Mouse (Mus musculus): ENCODE data around the gene Auh.

Gene Auh

GRCm38 (mm10) chr13:52875541-52876325, 53.7 kb downstream of the Auh start:
- no peak for DNase-seq

DNA sequence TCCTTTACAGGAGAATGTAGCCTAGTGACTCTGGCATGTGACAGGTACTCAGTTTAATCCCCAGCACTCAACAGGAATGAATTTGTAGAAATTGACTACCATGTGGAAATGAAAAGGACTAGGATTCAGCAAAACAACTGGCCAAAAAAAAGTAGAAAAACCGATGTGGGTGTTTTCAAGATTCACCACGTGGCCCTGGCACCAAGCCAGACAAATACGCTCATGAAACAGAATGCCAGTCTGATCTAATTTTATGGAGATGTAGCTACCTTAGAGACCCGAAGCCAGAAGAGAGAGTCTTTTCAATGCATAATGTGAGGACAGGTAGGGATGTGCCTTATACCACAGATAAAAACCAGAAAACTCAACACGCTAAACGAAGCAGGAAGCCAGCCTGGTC, 54.4 kb downstream of the Auh start:
- peak; percentile 32 to 44 for DNase-seq

DNA sequence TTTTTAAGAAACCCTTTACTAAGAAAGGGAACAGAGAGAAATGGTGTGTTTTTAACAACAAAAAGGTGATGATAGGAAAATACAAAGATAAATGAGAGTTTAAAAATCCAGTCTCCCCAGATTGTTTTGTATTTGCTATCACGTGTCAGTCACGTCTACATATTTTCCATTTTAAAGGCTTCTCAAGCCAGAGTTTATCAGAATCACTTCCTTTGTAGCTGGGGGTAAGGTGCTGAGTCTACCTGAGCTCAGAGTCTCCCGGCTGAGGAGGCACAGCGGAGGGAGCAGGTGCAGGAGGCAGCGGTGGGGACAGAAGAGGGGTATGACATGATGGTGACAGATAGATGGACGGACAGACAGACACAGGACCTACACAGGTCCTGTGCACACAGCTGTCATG, 55.1 kb downstream of the Auh start:
- no peak for DNase-seq

DNA sequence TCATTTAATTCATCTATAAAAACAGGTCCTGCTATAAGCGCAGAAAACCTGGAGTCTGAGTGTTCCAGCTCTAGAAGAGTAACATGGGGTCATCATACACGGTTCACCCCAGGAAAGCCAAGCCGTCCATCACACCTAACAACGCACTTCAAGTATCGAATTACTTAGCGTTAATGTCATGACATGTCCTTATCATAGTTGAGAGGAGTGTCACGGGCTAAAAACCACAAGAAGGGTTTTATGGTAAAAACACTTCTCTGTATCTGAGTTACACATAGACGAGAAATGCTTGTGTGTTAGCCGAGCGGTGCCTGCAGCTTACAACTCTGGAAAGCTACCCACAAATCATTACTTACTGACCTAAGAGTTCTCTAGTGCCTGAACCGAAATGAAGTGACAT, 55.6 kb downstream of the Auh start:
- no peak for DNase-seq

DNA sequence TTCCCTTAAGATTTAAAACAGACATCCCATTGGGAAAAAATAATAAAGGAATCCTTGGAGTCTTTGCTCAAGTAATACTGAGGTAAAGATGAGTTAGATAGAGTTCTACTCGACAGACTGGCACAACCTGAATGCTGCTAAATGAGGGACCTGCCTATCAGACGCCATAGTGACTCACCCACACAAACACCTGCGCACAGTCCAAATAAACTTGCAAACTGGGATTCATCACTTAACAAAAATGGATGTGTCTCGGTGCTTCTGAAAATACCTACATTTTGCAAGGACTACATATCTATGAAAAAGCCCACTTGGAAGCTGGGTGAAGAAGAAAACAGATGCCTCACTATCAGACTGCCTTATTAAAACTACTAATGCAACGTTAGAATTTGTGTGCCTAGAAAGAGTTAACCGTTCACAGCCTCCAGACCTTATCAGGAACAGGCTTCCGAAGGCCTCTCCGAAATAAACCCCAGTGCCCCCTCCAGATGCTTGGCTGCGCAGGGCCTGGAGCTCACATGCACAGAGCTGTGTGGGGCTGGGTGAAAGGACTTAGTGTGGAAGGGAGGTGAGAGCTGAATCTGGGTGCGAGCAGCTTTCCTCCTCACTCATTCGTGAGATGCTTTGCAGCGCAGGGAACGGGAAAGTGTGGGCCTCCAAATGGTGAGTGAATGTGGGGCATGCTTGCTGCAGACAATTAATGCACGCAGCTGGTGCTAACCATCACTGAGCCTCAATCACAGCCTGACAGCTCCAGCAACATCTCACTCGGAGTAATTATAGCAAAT, 63.3 kb downstream of the Auh start:
- DNase-seq, result no peak

GRCm38 (mm10) chr13:52863436-52863835, 66.0 kb downstream of the Auh start:
- no peak for DNase-seq

DNA sequence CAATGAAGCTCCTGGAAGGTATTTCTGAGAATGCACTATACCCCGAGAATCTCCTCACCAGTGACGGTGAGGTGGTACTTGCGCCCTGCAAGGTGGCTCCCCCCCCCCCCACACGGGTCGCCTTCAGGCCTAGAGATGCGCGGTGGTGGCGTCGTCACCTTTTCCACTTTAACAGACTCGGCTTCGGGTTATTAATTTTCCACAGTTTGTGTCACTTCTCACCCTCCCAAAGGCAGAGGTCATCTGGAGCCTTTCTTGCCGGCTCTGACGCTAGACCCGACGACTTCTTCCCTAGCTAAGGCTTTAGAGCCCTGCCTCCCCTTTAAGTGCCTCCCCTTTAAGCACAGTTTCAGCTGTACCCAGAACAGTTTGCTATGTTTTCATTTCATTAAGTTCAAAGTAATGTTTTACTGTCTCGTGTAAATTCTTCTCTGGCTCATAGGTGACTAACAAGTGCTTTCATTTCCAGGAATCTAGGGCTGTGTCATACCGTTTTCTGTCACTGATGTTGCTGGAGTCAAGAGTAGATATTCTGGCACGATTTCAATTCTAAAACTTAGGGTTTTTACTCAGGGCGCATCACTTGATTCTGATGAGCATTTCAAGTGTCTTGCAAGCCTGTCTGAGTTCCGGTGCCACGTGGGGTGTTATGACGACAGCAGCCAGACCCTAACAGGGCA, 69.3 kb downstream of the Auh start:
- DNase-seq, result no peak

GRCm38 (mm10) chr13:52859065-52859820, 70.2 kb downstream of the Auh start:
- DNase-seq, result peak; percentile 28 to 35

DNA sequence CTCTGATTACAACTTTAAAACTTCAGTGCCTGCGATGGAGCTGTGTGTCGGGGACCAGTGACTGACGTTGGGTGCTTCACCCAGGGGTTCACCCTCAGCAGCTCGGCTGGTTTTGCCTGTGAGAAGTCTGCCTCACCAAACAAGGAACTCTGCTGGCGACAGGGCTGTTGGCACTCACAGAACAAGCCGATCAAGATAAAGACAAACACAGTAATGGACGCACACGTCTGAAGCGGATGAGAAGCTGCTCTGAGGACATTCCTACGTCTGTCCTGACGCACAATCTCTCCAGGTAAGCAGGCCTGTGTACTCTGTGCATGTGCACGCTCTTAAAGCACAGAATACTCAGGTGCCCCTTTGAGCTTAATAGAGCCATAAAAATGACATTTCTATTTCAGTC, 71.1 kb downstream of the Auh start:
- no peak for DNase-seq

DNA sequence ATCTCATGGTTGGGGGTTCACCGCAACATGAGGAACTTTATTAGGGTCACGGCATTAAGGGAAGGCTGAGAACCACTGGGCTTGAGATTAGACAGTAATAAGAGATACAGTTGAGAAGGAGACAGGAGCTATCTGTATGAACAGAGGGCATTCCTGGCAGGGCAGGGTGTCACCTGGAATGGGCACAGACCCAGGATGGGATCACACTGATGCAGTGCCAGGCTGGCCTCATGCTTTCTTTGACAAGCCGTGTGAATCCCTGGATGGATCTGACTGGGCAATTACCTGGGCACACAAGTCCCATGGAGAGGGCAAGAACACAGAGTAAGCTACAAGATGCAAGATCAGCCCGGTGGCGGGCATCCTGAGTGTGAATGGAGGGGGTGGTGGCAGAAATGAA, 71.7 kb downstream of the Auh start:
- peak; percentile 59 to 62 for DNase-seq

GRCm38 (mm10) chr13:52853536-52853935, 75.9 kb downstream of the Auh start:
- DNase-seq, result no peak

DNA sequence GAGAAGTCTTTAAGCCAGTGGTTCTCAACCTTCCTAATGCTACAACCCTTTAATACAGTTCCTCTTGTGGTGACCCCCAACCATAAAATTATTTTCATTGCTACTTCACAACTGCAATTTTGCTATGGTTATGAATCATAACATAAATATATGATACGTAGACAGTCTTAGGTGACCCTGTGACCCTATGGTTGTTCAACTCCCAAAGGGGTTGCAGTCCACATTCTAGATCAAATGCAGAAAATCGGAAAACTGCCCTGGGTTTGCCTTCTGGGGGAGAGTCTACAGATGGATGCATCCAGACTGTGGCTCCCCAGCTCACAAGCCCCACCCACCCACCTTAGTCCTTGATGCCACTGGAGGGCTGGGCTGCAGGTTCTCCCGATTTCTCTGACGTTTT, 77.6 kb downstream of the Auh start:
- DNase-seq, result no peak

DNA sequence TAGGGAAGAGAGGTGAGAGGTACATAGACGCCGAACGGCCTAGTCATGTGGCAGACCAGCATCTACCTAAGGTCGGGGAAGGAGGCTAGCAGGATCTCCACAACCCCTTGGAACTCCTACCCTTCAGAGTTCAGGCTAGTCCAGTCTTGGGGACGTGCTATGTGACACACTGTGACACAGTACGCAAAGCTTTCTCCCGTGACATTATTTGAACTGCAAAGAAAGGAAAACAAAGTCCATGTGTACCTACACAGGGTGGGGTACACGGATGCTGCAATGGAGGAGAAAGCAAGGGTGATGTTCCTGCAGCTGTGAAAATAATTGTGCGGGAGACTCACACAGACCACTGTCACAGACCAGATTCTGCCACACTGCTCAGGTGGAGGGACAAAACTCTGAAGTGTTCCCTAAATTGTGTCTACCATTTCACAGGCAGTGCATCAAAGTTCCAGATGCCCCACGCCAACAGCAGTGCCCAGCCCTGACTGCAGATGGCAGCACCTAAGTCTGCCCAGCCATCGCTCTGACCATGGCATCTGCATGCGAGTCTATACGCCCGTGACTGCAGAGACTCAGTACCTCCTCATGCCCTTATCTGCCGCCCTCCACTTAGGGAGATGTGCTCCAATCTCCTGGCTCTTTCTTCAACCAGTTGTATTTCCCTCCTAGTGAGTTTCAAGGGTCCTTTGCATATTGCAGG, 79.3 kb downstream of the Auh start:
- DNase-seq, result no peak

DNA sequence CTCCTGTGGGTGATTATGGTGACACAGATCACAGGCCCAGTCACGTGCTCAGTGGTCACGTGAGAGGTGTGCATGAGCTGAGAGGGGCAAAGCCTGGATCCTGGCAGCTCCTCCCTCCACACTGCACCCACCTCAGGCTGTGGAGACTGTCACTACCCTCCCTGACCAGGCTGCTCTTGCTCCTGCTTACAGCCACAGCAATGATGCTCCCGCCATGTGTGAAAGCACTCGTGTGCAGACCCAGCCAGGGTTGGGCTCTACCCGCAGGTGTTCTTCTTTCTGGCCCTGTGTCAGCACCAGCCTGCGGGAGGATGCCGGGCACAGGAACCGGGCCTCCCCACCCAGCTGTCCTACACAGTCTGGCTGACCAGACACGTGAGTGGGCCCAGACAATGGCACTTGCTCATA, 80.1 kb downstream of the Auh start:
- DNase-seq, result peak; percentile 77 to 83

- DNase-seq, result no peak
These were observed 82.0 kb downstream of the Auh start for GRCm38 (mm10) chr13:52847481-52847880.

DNA sequence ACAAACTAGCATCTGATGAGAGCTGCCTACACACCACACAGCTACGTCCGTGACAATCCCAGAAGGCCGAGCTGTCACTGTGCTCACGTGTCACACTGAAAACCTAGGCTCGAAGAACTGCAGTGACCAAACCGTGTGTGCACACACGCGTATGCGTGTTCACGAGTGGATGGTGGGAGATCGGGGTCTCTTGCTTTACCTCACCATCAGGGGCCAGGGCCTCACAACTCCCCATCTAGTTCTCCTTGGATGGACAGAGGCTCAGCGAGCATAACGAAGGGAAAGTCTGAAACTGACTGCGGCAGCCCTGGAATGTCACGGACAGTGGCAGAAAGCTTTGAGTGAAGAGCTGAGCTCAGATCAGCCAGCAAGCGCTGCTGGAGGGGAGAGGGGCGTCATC, 82.4 kb downstream of the Auh start:
- no peak for DNase-seq

DNA sequence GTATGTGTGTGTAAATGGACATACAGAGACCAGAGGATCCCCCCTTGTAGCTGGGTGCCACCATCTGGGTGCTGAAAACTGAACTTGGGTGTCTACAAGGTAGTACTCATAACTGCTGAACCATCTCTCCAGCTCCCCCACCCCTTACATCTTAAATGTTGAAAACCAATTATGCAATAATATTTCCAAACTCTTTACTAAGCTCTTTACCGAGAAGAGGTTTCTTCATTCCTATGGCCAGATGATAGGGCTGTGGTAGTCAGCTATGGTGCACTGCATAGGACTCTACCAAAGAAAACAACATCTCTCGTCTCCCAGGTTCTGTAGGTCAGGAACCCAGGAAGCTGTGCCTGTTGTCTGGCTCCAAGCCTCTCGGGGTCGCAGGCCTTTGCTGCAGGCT, 83.9 kb downstream of the Auh start:
- no peak for DNase-seq

DNA sequence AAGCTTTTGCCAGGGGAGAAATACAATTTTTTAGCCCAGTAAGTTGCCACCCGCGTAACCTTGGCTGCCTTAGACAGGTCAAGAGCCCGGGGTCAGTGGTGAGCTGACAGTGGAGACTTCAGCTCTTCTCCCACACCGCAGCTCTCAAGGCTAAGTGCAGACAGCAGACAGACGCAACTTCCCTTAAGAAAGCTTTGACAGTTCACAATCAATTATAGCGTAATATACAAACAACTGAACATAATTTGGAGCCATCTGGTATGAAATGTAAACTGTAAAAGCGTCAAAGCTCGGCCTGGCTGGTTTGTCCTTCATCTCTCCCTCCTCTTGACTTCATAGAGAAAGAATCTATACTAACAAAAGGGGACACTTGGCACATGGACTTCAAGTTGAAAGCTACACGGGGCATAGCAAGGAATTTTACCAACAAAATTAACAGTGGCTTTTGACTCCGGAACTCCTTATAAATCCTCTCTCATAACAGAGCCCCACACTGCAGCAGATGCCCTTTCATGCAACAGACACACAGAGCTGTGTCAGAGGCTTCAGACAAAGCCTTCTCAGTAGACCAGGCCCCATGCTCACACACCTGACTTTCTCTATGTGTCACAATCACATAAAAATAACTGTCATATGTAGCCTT, 85.8 kb downstream of the Auh start:
- DNase-seq, result no peak

DNA sequence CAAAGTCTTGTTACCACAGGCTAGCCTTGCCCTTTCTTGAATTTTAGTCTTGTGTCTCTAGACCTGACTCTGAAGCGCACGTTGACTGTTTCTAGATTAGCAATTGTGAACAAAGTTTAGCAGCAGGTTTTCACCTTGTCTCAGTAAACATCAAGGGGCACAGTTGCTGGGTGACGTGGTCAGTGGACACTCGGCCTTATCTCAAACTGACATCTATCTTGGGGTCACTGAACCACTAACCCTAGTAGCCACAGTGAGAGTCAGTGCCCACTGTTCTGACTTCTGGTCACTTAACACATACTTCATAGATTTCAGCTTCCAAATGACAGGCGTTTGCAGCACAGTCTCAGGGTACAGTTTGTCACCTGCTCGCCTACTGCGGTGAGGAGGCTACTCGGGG, 93.2 kb downstream of the Auh start:
- DNase-seq, result no peak

DNA sequence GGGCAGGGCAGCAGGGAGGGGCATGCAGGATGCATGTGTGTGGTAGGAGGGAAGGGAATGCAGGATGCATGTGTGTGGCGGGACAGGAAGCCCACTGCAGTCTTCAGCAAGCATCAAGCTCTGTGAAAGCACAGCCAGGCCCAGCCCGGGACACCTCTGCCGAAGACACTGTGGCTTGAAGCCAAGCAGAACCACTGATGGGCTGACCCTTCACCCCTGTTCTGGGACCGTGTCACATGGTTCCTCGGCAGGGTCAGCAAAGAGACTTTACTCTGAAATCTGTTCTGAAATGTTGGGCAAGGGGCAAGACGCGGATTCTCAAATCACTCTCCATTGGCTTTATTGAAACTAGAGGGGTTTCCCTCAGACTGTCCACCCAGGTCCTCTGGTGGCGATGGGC, 94.9 kb downstream of the Auh start:
- DNase-seq, result no peak

GRCm38 (mm10) chr13:52833748-52834147, 95.7 kb downstream of the Auh start:
- no peak for DNase-seq

GRCm38 (mm10) chr13:52833220-52833619, 96.3 kb downstream of the Auh start:
- DNase-seq, result no peak

Data from cerebellum, postnatal 14 days (tissue).